Mouse (Mus musculus): ENCODE measurements around the gene Bicc1. TPM values are rescaled to one million over a fixed set of nuclear protein-coding genes. Genes with fewer than 3 reads are reported as not detected.
A peak's percentile ranks its signal among the peaks of the same experiment; 100 is the strongest.

Bicc1 gene
- polyA plus RNA-seq, 1 experiment from 2014 or later: 65.7 TPM

DNA sequence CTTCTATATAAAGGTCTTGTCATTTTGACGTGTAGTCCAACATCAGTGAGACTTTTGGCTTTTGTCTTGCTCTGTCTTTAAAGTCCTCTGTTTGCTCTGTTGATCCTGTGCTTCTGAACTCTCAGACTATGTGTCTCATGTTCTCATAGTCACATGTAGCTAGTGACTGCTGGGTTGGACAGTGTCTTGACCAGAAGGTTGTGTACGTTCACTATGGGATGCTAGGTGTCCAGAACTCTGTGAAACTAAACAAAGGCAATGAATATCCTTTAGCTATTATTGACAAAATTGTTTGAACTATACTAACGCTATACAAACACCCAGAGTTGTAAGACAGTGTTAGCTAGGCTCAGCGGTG, 72.2 kb downstream of the Bicc1 start:
- no peaks in the 10 kb centered on the region for H3K9me3 ChIP-seq (replicated peaks; ENCODE audit: low read length)
- no peak overlapping the region for H3K9ac ChIP-seq (ENCODE audit: low read depth, low read length)
- H3K4me3 ChIP-seq (replicated peaks; ENCODE audit: low read depth, low read length): no peak overlapping the region
- 89% methylated on average over 4 of the region's 4 CpGs for WGBS
- H3K27me3 ChIP-seq (ENCODE audit: insufficient read depth, low read length): no peaks in the 10 kb centered on the region
- H3K27ac ChIP-seq: no peak overlapping the region
- DNase-seq (ENCODE audit: low spot score) (no peak), ATAC-seq (replicated peaks; ENCODE audit: low FRiP score, low read depth) (no peak)
- H3K36me3 ChIP-seq (ENCODE audit: insufficient read depth, low read length): no peaks in the 10 kb centered on the region
- no peak for TF ChIP-seq CTCF (IDR thresholded peaks at IDR 0.05; ENCODE audit: low read depth)
- H3K4me1 ChIP-seq (replicated peaks; ENCODE audit: insufficient read depth, low read length): no peaks in the 10 kb centered on the region
- H3K4me2 ChIP-seq (ENCODE audit: low read length): no peak overlapping the region

DNA sequence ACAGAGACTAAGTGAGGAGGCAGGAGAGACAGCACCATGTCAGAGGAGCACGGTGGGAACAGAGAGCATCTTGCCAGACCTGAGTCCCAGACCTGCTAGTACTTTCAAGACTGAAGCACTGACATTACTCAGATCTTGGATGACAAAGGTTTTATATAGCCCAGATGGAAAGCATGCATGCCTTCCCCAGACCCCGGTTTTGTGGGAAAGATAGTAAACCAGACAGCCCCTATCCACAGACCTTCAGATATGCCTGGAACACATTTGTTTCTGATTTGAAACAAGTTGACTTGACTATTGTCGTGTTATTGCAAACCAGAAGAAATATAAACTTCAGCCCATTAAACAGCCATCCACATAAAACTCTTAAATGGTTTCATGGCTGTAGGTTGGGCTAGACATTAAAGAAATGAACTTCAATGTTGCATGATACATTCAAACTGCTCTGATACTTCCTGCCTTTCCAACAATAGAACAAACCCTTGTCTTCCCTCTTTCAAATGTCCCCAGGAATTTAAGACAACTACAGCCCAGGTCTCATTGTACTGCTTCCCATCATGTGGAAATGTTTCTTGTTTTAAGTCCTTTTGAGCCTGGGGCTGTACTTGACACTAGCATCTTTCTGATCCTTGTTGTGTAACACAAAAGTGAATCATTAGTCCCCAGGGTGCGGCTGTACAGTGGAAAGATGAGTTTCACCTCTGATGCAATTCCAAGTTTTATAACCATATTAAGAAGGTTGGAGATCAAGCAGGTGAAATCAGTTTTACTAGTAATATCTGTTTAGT, 72.7 kb downstream of the Bicc1 start:
- ATAC-seq (replicated peaks; ENCODE audit: low FRiP score, low read depth) (no peak), DNase-seq (ENCODE audit: low spot score) (no peak)
- H3K27me3 ChIP-seq (ENCODE audit: insufficient read depth, low read length): no peaks in the 10 kb centered on the region
- H3K9ac ChIP-seq (ENCODE audit: low read depth, low read length): no peak overlapping the region
- no peak for TF ChIP-seq CTCF (IDR thresholded peaks at IDR 0.05; ENCODE audit: low read depth)
- no peak overlapping the region for H3K4me2 ChIP-seq (ENCODE audit: low read length)
- no peaks in the 10 kb centered on the region for H3K9me3 ChIP-seq (replicated peaks; ENCODE audit: low read length)
- H3K4me1 ChIP-seq (replicated peaks; ENCODE audit: insufficient read depth, low read length): no peaks in the 10 kb centered on the region
- H3K36me3 ChIP-seq (ENCODE audit: insufficient read depth, low read length): no peaks in the 10 kb centered on the region
- WGBS: 85% methylated on average over 4 of the region's 4 CpGs
- H3K4me3 ChIP-seq (replicated peaks; ENCODE audit: low read depth, low read length): no peak overlapping the region
- H3K27ac ChIP-seq: no peak overlapping the region

GRCm38 (mm10) chr10:71082986-71083385, 76.5 kb downstream of the Bicc1 start:
- no peak for TF ChIP-seq CTCF (IDR thresholded peaks at IDR 0.05; ENCODE audit: low read depth)
- ATAC-seq (replicated peaks; ENCODE audit: low FRiP score, low read depth): no peak
- no peak overlapping the region for H3K9ac ChIP-seq (ENCODE audit: low read depth, low read length)
- H3K4me2 ChIP-seq (ENCODE audit: low read length): no peak overlapping the region
- H3K27me3 ChIP-seq (ENCODE audit: insufficient read depth, low read length): no peaks in the 10 kb centered on the region
- 86% methylated on average over 6 of the region's 6 CpGs for WGBS
- no peak overlapping the region for H3K4me3 ChIP-seq (replicated peaks; ENCODE audit: low read depth, low read length)
- no peaks in the 10 kb centered on the region for H3K4me1 ChIP-seq (replicated peaks; ENCODE audit: insufficient read depth, low read length)
- H3K27ac ChIP-seq: no peak overlapping the region
- no peak for DNase-seq (ENCODE audit: low spot score)
- no peaks in the 10 kb centered on the region for H3K36me3 ChIP-seq (ENCODE audit: insufficient read depth, low read length)
- H3K9me3 ChIP-seq (replicated peaks; ENCODE audit: low read length): no peaks in the 10 kb centered on the region

GRCm38 (mm10) chr10:71078856-71079255, 80.6 kb downstream of the Bicc1 start:
- DNase-seq (ENCODE audit: low spot score): no peak
- TF ChIP-seq CTCF (IDR thresholded peaks at IDR 0.05; ENCODE audit: low read depth): no peak
- H3K27ac ChIP-seq: no peak overlapping the region
- no peaks in the 10 kb centered on the region for H3K4me1 ChIP-seq (replicated peaks; ENCODE audit: insufficient read depth, low read length)
- no peak overlapping the region for H3K9ac ChIP-seq (ENCODE audit: low read depth, low read length)
- H3K4me2 ChIP-seq (ENCODE audit: low read length): no peak overlapping the region
- no peak for ATAC-seq (replicated peaks; ENCODE audit: low FRiP score, low read depth)
- H3K27me3 ChIP-seq (ENCODE audit: insufficient read depth, low read length): no peaks in the 10 kb centered on the region
- 0 out of 2 replicates have a peak, but pooled peaks cover 3% of the 10 kb centered on the region for H3K36me3 ChIP-seq (ENCODE audit: insufficient read depth, low read length)
- H3K9me3 ChIP-seq (replicated peaks; ENCODE audit: low read length): no peaks in the 10 kb centered on the region
- H3K4me3 ChIP-seq (replicated peaks; ENCODE audit: low read depth, low read length): no peak overlapping the region
- 95% methylated on average over 5 of the region's 5 CpGs for WGBS

DNA sequence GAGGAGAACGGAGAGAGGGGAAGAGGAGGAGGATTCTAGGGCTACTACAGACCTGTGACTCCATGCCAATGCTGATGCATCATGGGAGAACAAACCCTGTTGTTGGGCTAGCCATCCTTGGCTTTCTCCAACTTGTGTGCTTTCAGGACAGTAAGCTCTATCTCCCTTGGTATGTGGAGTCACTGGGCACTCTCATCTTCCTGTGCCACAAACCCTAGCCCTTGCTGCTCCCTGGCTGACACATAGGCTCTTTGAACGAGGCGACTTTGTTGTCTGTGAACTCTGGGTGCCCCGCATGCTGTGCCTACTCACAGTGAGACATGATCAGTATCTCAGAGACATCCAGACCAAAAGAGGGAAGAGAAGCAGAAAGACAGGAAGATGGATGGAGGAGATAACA, 94.5 kb downstream of the Bicc1 start:
- Histone ChIP-seq H3K4me1 (replicated peaks; ENCODE audit: insufficient read depth, low read length) (0 out of 2 replicates have a peak, but pooled peaks cover 2% of the 10 kb centered on the region), H3K9ac (ENCODE audit: low read depth, low read length) (no peak overlapping the region), H3K4me3 (replicated peaks; ENCODE audit: low read depth, low read length) (no peak overlapping the region), H3K27ac (no peak overlapping the region), H3K27me3 (ENCODE audit: insufficient read depth, low read length) (no peaks in the 10 kb centered on the region), H3K4me2 (ENCODE audit: low read length) (no peak overlapping the region), H3K36me3 (ENCODE audit: insufficient read depth, low read length) (no peaks in the 10 kb centered on the region), H3K9me3 (replicated peaks; ENCODE audit: low read length) (no peaks in the 10 kb centered on the region)
- DNase-seq (ENCODE audit: low spot score) (no peak), ATAC-seq (replicated peaks; ENCODE audit: low FRiP score, low read depth) (no peak)
- TF ChIP-seq CTCF (IDR thresholded peaks at IDR 0.05; ENCODE audit: low read depth): no peak
- 57% methylated on average over 4 of the region's 4 CpGs for WGBS

GRCm38 (mm10) chr10:71064576-71064975, 94.9 kb downstream of the Bicc1 start:
- DNase-seq (ENCODE audit: low spot score) (peak; percentile 68), ATAC-seq (replicated peaks; ENCODE audit: low FRiP score, low read depth) (no peak)
- WGBS: 64% methylated on average over 6 of the region's 6 CpGs
- no peak for TF ChIP-seq CTCF (IDR thresholded peaks at IDR 0.05; ENCODE audit: low read depth)
- H3K4me2 ChIP-seq (ENCODE audit: low read length): no peak overlapping the region
- no peaks in the 10 kb centered on the region for H3K27me3 ChIP-seq (ENCODE audit: insufficient read depth, low read length)
- no peaks in the 10 kb centered on the region for H3K36me3 ChIP-seq (ENCODE audit: insufficient read depth, low read length)
- no peak overlapping the region for H3K4me3 ChIP-seq (replicated peaks; ENCODE audit: low read depth, low read length)
- H3K9ac ChIP-seq (ENCODE audit: low read depth, low read length): no peak overlapping the region
- no peak overlapping the region for H3K27ac ChIP-seq
- no peaks in the 10 kb centered on the region for H3K9me3 ChIP-seq (replicated peaks; ENCODE audit: low read length)
- H3K4me1 ChIP-seq (replicated peaks; ENCODE audit: insufficient read depth, low read length): 0 out of 2 replicates have a peak, but pooled peaks cover 2% of the 10 kb centered on the region

Data from kidney, postnatal 0 days (tissue).